Mouse (Mus musculus) forebrain, embryonic 10.5 days (tissue): ENCODE measurements around the gene Syt2. TPM values are rescaled to one million over a fixed set of nuclear protein-coding genes. Genes with fewer than 3 reads are reported as not detected.

Source experiments
- DNase-seq: peaks from one replicate; pipeline ENCODE4 v3.0.0-alpha.2; 2017; ENCODE audit warnings: low spot score; ENCODE audit errors: extremely low spot score
- H3K27ac ChIP-seq: fragments of 300-500 bp; sonication (generic); 2 replicates; pipeline ENCODE4 v1.5.1; 2016; ENCODE audit warnings: mild to moderate bottlenecking
- H3K27me3 ChIP-seq: fragments of 300-500 bp; sonication (generic); 2 replicates; pipeline ENCODE4 v1.6.1; 2016; ENCODE audit warnings: mild to moderate bottlenecking; ENCODE audit not compliant: poor library complexity, severe bottlenecking
- H3K36me3 ChIP-seq: fragments of 300-500 bp; sonication (generic); replicated peaks from 2 replicates; pipeline ENCODE4 v1.6.1; 2016; ENCODE audit warnings: mild to moderate bottlenecking, moderate library complexity
- H3K4me1 ChIP-seq: fragments of 300-500 bp; sonication (generic); 2 replicates; pipeline ENCODE4 v1.6.1; 2016
- H3K4me3 ChIP-seq: fragments of 300-500 bp; sonication (generic); 2 replicates; pipeline ENCODE4 v1.5.1; 2016; ENCODE audit warnings: mild to moderate bottlenecking, moderate library complexity
- H3K9me3 ChIP-seq: fragments of 300-500 bp; sonication (generic); 2 replicates; pipeline ENCODE4 v1.6.1; 2016; ENCODE audit warnings: mild to moderate bottlenecking, moderate library complexity
- WGBS: fragments of 180-500 bp; shearing (Covaris S2); methylation state at CpG from one replicate; pipeline ENCODE4 v1.1.7; 2016; 5-methylcytosine and 5-hydroxymethylcytosine counted together
- polyA plus RNA-seq: library from polyadenylated mRNA; unstranded; fragments of >200 nt; fragmentation: Nextera tagmentation; extraction: Ambion mirVana; gene quantifications from 2 replicates; pipeline ENCODE4 v1.2.1, GENCODE M21; 2016

Syt2 gene
- polyA plus RNA-seq, 1 experiment from 2014 or later, result 0.95 TPM

- Histone ChIP-seq H3K4me3 (no peak overlapping the region), H3K27ac (no peak overlapping the region), H3K27me3 (peaks cover 4% of the 10 kb centered on the region; the same call in 1 of the 2 replicates), H3K9me3 (no peaks in the 10 kb centered on the region), H3K4me1 (peaks cover 7% of the 10 kb centered on the region), H3K36me3 (0 out of 2 replicates have a peak, but pooled peaks cover 3% of the 10 kb centered on the region)
- no peak for DNase-seq
- WGBS, result 83% methylated on average over 9 of the region's 9 CpGs
Measured at GRCm38 (mm10) chr1:134737463-134737862, 91.0 kb downstream of the Syt2 start.

DNA sequence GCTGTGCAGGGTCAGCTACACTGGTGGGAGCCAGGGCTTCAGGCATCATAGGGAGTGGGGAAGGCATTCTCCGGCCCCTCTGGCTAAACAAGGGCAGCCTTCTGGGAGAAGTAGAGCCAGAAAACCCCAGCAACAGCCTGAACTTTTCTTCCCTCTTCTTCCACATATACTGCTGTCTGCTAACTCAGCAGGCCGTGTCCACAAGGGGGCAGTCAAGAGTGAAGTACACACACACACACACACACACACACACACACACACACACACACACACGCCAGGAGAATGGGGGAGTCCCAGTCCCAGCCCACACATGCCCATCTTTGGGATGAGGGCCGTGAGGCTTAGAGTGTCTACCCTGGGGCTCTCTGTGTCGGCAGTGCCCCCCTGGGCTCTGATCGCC, 95.0 kb downstream of the Syt2 start:
- 0 out of 2 replicates have a peak overlapping the region, but pooled peaks have one; percentile 20 for H3K27ac ChIP-seq
- 0 out of 2 replicates have a peak, but pooled peaks cover 3% of the 10 kb centered on the region for H3K36me3 ChIP-seq
- no peak overlapping the region for H3K4me3 ChIP-seq
- 73% methylated on average over 6 of the region's 6 CpGs for WGBS
- no peak for DNase-seq
- H3K27me3 ChIP-seq, result peaks cover 5% of the 10 kb centered on the region
- no peaks in the 10 kb centered on the region for H3K9me3 ChIP-seq
- H3K4me1 ChIP-seq, result 0 out of 2 replicates have a peak, but pooled peaks cover 3% of the 10 kb centered on the region

DNA sequence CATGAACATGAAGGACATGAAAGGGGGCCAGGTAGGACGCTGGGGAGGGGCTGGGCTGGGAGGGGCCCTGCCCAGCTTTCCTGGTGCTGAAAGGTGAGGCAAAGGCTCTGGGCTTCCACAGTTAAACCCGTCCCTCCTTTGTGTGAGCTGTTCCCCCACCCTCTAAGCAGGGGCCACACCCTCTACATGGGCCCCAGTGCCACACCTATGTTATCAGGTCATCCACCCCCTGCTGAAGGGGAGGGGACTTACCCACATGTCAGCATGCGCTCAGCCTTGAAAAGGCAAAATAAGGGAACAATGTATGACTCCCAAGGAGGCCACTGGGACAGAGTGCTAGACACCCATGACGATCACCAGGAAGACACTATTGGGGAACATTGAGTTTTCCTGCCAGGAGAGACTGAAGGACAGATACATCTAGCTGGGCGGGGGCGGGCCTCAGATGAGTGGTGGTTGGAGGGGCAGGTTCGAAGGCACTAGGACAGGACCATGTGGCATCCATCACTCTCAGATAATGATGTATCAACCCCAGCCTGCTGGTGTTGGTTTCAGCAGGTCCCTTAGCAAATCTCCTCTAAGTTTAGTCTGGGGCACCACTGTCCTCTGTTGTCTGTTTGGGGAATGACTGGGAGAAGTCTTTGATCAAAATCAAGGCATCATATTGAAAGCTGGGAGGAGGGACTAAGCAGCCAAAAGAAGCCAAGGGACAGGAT, 95.6 kb downstream of the Syt2 start:
- no peaks in the 10 kb centered on the region for H3K9me3 ChIP-seq
- H3K36me3 ChIP-seq, result 0 out of 2 replicates have a peak, but pooled peaks cover 3% of the 10 kb centered on the region
- H3K4me3 ChIP-seq, result no peak overlapping the region
- H3K4me1 ChIP-seq, result peaks cover 3% of the 10 kb centered on the region; the same call in 1 of the 2 replicates
- WGBS, result 84% methylated on average over 7 of the region's 7 CpGs
- peaks cover 10% of the 10 kb centered on the region for H3K27me3 ChIP-seq
- no peak for DNase-seq
- H3K27ac ChIP-seq, result 0 out of 2 replicates have a peak overlapping the region, but pooled peaks have one; percentile 20

- peaks cover 30% of the 10 kb centered on the region for H3K27me3 ChIP-seq
- 0 out of 2 replicates have a peak, but pooled peaks cover 3% of the 10 kb centered on the region for H3K36me3 ChIP-seq
- no peak for DNase-seq
- H3K4me1 ChIP-seq, result peaks cover 8% of the 10 kb centered on the region
- no peak overlapping the region for H3K4me3 ChIP-seq
- WGBS, result 71% methylated on average over 6 of the region's 6 CpGs
- H3K9me3 ChIP-seq, result no peaks in the 10 kb centered on the region
- no peak overlapping the region for H3K27ac ChIP-seq
Measured at GRCm38 (mm10) chr1:134745648-134746047, 99.2 kb downstream of the Syt2 start.

DNA sequence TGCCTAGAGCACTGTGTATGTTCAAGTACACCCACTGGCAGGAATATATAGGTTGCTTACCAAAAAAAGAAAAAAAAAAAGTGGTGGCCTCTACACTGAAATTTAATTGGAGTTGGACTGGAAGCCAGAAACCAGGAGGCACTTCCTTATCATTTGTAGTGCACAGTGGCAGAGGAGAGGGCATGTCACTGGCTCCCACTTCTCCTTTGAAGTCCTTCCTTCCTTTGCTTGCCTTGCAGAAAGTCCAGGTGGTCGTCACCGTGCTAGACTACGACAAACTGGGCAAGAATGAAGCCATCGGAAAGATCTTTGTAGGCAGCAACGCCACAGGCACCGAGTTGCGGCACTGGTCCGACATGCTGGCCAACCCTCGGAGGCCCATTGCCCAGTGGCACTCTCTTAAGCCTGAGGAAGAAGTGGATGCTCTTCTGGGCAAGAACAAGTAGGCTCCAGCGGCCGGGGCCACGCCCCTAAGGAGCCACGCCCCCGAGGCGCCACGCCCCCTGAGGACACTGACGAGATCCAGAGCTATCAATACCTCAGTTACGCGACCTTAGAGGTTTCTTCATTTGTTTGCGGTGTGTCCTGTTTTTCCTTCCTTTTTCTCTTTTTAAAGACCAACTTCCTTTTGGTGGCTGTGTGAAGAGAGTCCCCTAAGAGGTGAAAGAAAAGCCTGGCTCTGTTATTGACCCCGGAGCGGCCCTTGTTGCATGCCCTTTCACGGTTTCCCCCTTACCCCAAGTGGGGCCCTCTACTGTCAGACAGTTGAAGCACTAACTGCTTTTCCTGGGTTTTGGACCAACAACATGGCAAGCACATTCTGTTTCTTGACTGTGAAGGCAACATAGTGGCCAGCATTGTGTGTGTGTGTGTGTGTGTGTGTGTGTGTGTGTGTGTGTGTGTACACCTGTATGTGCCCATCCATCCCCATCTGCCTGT, 101.0 kb downstream of the Syt2 start:
- 19% methylated on average over 23 of the region's 23 CpGs for WGBS
- Histone ChIP-seq H3K4me1 (peaks cover 12% of the 10 kb centered on the region), H3K27ac (no peak overlapping the region), H3K36me3 (no peaks in the 10 kb centered on the region), H3K27me3 (peaks cover 30% of the 10 kb centered on the region), H3K4me3 (peak overlapping the region; percentile 34), H3K9me3 (no peaks in the 10 kb centered on the region)
- DNase-seq, result peak; percentile 40

- Histone ChIP-seq H3K9me3 (no peaks in the 10 kb centered on the region), H3K27me3 (peaks cover 30% of the 10 kb centered on the region), H3K27ac (no peak overlapping the region), H3K4me3 (no peak overlapping the region), H3K36me3 (no peaks in the 10 kb centered on the region), H3K4me1 (peaks cover 30% of the 10 kb centered on the region)
- WGBS, result 91% methylated on average over 7 of the region's 7 CpGs
- DNase-seq, result no peak
Measured at GRCm38 (mm10) chr1:134749889-134750288, 103.4 kb downstream of the Syt2 start.

DNA sequence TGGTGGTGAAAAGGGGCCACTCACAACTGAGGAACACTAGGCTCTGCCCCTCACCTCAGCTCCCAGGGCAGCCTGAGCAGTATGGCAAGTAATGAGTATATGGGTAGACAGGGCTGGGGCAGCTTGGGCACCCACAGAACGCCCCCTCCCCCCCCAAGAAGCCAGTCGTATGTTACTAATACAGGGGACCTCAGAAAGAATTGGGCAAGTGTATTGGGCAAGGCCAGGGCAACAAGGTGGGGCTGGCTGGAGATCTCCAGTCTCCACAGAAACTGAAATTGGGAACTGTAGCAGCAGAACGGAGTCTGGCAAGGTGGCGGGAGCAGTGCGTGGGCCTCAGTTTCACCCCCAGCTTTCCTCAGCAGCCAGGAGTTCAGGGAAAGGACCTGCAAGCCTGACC, 106.0 kb downstream of the Syt2 start:
- Histone ChIP-seq H3K4me3 (no peak overlapping the region), H3K27ac (peak overlapping the region; percentile 33; the same call in 1 of the 2 replicates), H3K36me3 (no peaks in the 10 kb centered on the region), H3K4me1 (peaks cover 37% of the 10 kb centered on the region), H3K27me3 (peaks cover 16% of the 10 kb centered on the region), H3K9me3 (no peaks in the 10 kb centered on the region)
- 86% methylated on average over 5 of the region's 5 CpGs for WGBS
- no peak for DNase-seq

DNA sequence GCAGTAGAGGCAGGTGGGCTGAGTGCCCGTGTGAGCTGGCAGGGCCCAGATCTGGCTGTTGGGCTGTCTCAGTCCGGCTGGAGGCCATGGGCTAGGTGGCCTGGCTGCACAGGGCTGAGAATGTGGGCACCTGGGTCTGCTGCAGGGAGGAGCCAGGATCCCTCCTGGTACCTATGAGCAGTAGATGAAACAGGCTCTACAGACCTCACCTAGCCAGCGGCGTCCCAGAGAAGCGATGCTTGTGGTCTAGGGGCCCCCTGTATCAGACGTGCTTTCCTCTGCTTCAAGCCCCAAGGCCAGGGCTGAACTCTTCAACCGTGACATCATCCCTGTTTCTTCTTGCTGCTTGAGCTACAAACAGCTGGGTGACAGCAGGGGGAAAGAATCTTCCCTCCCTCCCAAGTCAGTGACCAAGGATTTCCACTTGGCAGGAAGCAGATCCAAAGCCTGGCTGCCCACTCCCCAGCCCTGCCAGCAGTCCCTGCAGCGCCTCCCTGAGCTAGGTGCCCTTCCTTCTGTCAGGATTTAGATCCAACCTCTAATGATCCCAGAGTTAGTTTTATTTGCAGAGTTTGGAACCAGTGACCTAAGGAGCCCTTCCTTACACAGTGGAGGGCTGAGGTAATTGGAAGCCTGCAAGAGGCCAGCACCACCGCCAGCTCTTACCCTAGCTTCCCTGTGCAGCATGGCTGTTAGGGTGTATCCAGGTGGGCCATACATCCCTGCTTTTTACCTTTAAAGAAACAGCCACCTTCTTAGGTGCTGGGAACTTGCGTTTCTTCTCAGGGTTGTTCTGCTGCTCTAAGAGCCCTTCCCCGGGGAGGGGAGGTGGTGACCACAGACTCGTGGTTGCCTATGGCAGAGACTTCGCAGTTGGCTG, 107.5 kb downstream of the Syt2 start:
- WGBS, result 71% methylated on average over 13 of the region's 13 CpGs
- Histone ChIP-seq H3K9me3 (no peaks in the 10 kb centered on the region), H3K27ac (peak overlapping the region; percentile 40; the same call in 1 of the 2 replicates), H3K4me1 (peaks cover 33% of the 10 kb centered on the region), H3K4me3 (no peak overlapping the region), H3K36me3 (no peaks in the 10 kb centered on the region), H3K27me3 (peaks cover 3% of the 10 kb centered on the region; the same call in 1 of the 2 replicates)
- no peak for DNase-seq

DNA sequence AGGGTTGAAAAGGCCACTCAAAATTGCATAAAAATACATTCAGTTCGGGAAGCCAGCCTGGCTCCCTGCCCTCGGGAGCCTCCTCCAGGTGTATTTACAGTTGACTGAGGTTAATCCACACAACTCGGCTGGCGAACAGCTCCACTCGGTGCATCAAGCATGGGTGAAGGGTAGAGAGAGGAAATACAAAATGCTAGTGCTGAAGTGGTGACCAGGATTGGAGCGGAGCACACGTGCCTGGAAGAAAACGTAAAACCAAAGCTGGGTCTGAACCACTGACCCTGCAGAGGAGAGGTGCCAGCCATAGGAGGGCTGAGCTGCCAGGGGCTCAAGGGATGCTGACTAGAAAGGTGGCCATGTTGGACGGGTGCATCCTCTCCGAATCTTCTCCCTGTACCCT, 108.3 kb downstream of the Syt2 start:
- DNase-seq, result no peak
- 83% methylated on average over 10 of the region's 10 CpGs for WGBS
- Histone ChIP-seq H3K27ac (no peak overlapping the region), H3K27me3 (no peaks in the 10 kb centered on the region), H3K4me3 (no peak overlapping the region), H3K36me3 (no peaks in the 10 kb centered on the region), H3K9me3 (no peaks in the 10 kb centered on the region), H3K4me1 (peaks cover 33% of the 10 kb centered on the region)

GRCm38 (mm10) chr1:134755548-134756189, 109.2 kb downstream of the Syt2 start:
- no peak overlapping the region for H3K27ac ChIP-seq
- no peak for DNase-seq
- H3K9me3 ChIP-seq, result no peaks in the 10 kb centered on the region
- no peaks in the 10 kb centered on the region for H3K36me3 ChIP-seq
- 76% methylated on average over 13 of the region's 13 CpGs for WGBS
- H3K4me1 ChIP-seq, result peaks cover 33% of the 10 kb centered on the region
- no peak overlapping the region for H3K4me3 ChIP-seq
- H3K27me3 ChIP-seq, result no peaks in the 10 kb centered on the region

DNA sequence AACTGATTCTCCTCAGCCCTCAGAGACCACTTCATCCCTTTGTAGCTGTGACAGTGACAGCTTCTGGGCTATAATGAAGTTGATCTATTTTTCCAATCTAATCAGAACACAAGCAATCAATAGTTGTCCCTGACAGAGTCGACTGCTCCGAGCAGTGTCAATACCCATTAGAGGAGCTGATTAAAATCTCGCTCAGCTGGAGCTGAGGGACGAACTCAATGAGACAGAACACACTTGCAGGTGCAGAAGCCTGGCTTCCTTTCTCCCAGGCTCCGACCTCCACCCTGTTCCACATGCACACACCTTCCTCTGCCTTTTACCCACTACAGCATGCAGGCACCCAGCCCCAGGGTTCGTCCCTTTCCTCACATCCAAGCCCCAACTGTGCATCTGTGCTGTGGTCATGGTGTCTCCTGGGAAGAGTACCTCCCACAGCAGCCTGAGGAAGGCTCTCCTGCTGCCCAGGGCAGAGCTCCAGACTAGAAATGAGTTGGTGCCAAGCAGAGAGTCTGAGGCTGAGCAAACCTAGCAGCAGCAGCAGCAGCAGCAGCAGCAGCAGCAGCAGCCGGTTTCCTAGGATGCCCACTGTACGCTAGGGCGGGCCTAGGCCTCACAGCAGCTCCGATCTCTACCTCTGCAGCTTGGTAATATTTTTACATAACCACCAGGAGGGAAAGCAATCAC, 109.9 kb downstream of the Syt2 start:
- Histone ChIP-seq H3K27ac (no peak overlapping the region), H3K4me1 (peaks cover 33% of the 10 kb centered on the region), H3K4me3 (no peak overlapping the region), H3K9me3 (no peaks in the 10 kb centered on the region), H3K36me3 (no peaks in the 10 kb centered on the region), H3K27me3 (no peaks in the 10 kb centered on the region)
- WGBS, result 77% methylated on average over 10 of the region's 10 CpGs
- no peak for DNase-seq
